In genomic region chr4:125058033-125058432, GRCm38 (mm10) we compare ENCODE assay signal across 22 mouse cellular contexts. TPM values are rescaled to one million over a fixed set of nuclear protein-coding genes. Genes with fewer than 3 reads are reported as not detected.
DNase-seq lines count a peak whose midpoint lies in the region; ATAC-seq lines count a peak whose summit lies in the region.
"Had no signal": no experiment of that assay in that cellular context is flagged by ENCODE, and none has a peak within 500 bp of the region (broad histone marks: within the 10 kb centered on the region; RNA-seq: fewer than 3 reads in every experiment).

No protein-coding gene starts in this region.

- H3K9ac ChIP-seq in limb, embryonic 13.5 days = 0 out of 2 replicates have a peak overlapping the region, but pooled peaks have one; percentile 15
- H3K9ac ChIP-seq in embryonic facial prominence, embryonic 11.5 days (replicated peaks; ENCODE audit: low read length) = no peak overlapping the region
- no peak overlapping the region; the same call in 1 of the 2 replicates for H3K9ac ChIP-seq in embryonic facial prominence, embryonic 14.5 days (ENCODE audit: low read depth, low read length)
- H3K9ac ChIP-seq: forebrain, embryonic 12.5 days; forebrain, postnatal 0 days; liver, embryonic 15.5 days; midbrain, embryonic 12.5 days; stomach, embryonic 15.5 days had no signal

- H3K27ac ChIP-seq in limb, embryonic 13.5 days = no peak overlapping the region
- H3K27ac ChIP-seq in limb, embryonic 10.5 days = no peak overlapping the region
- no peak overlapping the region for H3K27ac ChIP-seq in embryonic facial prominence, embryonic 11.5 days (replicated peaks; ENCODE audit: low read depth, low read length)
- H3K27ac ChIP-seq in embryonic facial prominence, embryonic 14.5 days (replicated peaks; ENCODE audit: low read depth, low read length) = no peak overlapping the region
- H3K27ac ChIP-seq: forebrain, embryonic 12.5 days; hindbrain, embryonic 14.5 days; liver, embryonic 15.5 days; midbrain, embryonic 12.5 days; stomach, embryonic 15.5 days had no signal

- no peak for ATAC-seq in limb, embryonic 13.5 days (ENCODE audit: low FRiP score, low read depth)
- 0 out of 2 replicates have a peak, but pooled peaks have one; percentile 27 for ATAC-seq in embryonic facial prominence, embryonic 11.5 days (replicated peaks; ENCODE audit: insufficient number of reproducible peaks, low FRiP score, low TSS enrichment, low read depth)
- ATAC-seq in embryonic facial prominence, embryonic 14.5 days (ENCODE audit: low read depth) = 0 out of 2 replicates have a peak, but pooled peaks have one; percentile 7
- ATAC-seq: forebrain, postnatal 0 days; intestine, postnatal 0 days had no signal

- WGBS in limb, embryonic 13.5 days = 50% methylated on average over 5 of the region's 5 CpGs
- WGBS in limb, embryonic 10.5 days = 60% methylated on average over 5 of the region's 5 CpGs
- 51% methylated on average over 5 of the region's 5 CpGs for WGBS in embryonic facial prominence, embryonic 11.5 days
- WGBS in embryonic facial prominence, embryonic 14.5 days = 37% methylated on average over 5 of the region's 5 CpGs

- H3K9me3 ChIP-seq in limb, embryonic 13.5 days = no peaks in the 10 kb centered on the region
- H3K9me3 ChIP-seq in limb, embryonic 10.5 days (replicated peaks) = no peaks in the 10 kb centered on the region
- no peaks in the 10 kb centered on the region for H3K9me3 ChIP-seq in embryonic facial prominence, embryonic 11.5 days (replicated peaks; ENCODE audit: control insufficient read depth, low read length)
- no peaks in the 10 kb centered on the region for H3K9me3 ChIP-seq in embryonic facial prominence, embryonic 14.5 days (ENCODE audit: control insufficient read depth, low read length)
- H3K9me3 ChIP-seq: forebrain, embryonic 12.5 days; liver, embryonic 15.5 days; midbrain, embryonic 12.5 days; stomach, embryonic 15.5 days had no signal

- peaks cover 34% of the 10 kb centered on the region for H3K36me3 ChIP-seq in limb, embryonic 13.5 days
- peaks cover 33% of the 10 kb centered on the region for H3K36me3 ChIP-seq in limb, embryonic 10.5 days
- no peaks in the 10 kb centered on the region; the same call in 1 of the 2 replicates for H3K36me3 ChIP-seq in embryonic facial prominence, embryonic 11.5 days (replicated peaks; ENCODE audit: control insufficient read depth, insufficient read depth, low read depth, low read length)
- peaks cover 31% of the 10 kb centered on the region for H3K36me3 ChIP-seq in embryonic facial prominence, embryonic 14.5 days (ENCODE audit: control insufficient read depth, insufficient read depth, low read length)

- no peak overlapping the region for H3K4me3 ChIP-seq in limb, embryonic 13.5 days
- no peak overlapping the region for H3K4me3 ChIP-seq in limb, embryonic 10.5 days
- H3K4me3 ChIP-seq in embryonic facial prominence, embryonic 11.5 days (ENCODE audit: low read depth, low read length) = no peak overlapping the region
- no peak overlapping the region for H3K4me3 ChIP-seq in embryonic facial prominence, embryonic 14.5 days (ENCODE audit: low read depth, low read length)
- H3K4me3 ChIP-seq: liver, embryonic 15.5 days; stomach, embryonic 15.5 days had no signal

- DNase-seq in limb, embryonic 10.5 days (ENCODE audit: low spot score) = no peak
- DNase-seq in lung, postnatal 36 days = peak; percentile 39
- no peak for DNase-seq in lung, postnatal 4 days
- DNase-seq in embryonic facial prominence, embryonic 11.5 days (ENCODE audit: low spot score) = no peak
- DNase-seq in embryonic facial prominence, embryonic 14.5 days (ENCODE audit: low spot score) = no peak
- DNase-seq: adrenal gland, postnatal 25 days; B cell, adult 2 months; cerebellum, adult 11-12 months; cerebellum, postnatal 10 days; forebrain, postnatal 0 days; kidney, adult 9 months; kidney, postnatal 14 days; layer of hippocampus, adult 9-11 months; right cerebral cortex, postnatal 25 days had no signal

- no peaks in the 10 kb centered on the region for H3K27me3 ChIP-seq in limb, embryonic 13.5 days
- peaks cover 42% of the 10 kb centered on the region for H3K27me3 ChIP-seq in limb, embryonic 10.5 days (ENCODE audit: low read depth, poor library complexity, severe bottlenecking)
- no peaks in the 10 kb centered on the region for H3K27me3 ChIP-seq in embryonic facial prominence, embryonic 11.5 days (ENCODE audit: control insufficient read depth, insufficient read depth, low read length)
- no peaks in the 10 kb centered on the region for H3K27me3 ChIP-seq in embryonic facial prominence, embryonic 14.5 days (replicated peaks; ENCODE audit: control insufficient read depth, insufficient read depth, low read length)
- H3K27me3 ChIP-seq: forebrain, embryonic 12.5 days; liver, embryonic 15.5 days; midbrain, embryonic 12.5 days; stomach, embryonic 15.5 days had no signal

- no peak overlapping the region for H3K4me2 ChIP-seq in limb, embryonic 13.5 days (replicated peaks)
- H3K4me2 ChIP-seq in embryonic facial prominence, embryonic 11.5 days (ENCODE audit: low read depth, low read length) = no peak overlapping the region
- H3K4me2 ChIP-seq in embryonic facial prominence, embryonic 14.5 days (ENCODE audit: low read depth, low read length) = no peak overlapping the region

- H3K4me1 ChIP-seq in limb, embryonic 13.5 days = peaks cover 24% of the 10 kb centered on the region
- peaks cover 39% of the 10 kb centered on the region for H3K4me1 ChIP-seq in limb, embryonic 10.5 days
- H3K4me1 ChIP-seq in embryonic facial prominence, embryonic 11.5 days (ENCODE audit: control insufficient read depth, insufficient read depth, low read length) = no peaks in the 10 kb centered on the region; the same call in 1 of the 2 replicates
- H3K4me1 ChIP-seq in embryonic facial prominence, embryonic 14.5 days (ENCODE audit: control insufficient read depth, insufficient read depth, low read length) = peaks cover 11% of the 10 kb centered on the region

RNA-seq across cellular contexts. Expression of gene Dnali1, which starts 7.5 kb away (rescaled TPM):
- polyA plus RNA-seq in limb, embryonic 13.5 days (2015; fragmentation: Nextera tagmentation; extraction: Ambion mirVana) = not detected in 2 replicates
- polyA plus RNA-seq in limb, embryonic 10.5 days (2016; fragmentation: Nextera tagmentation; extraction: Ambion mirVana) = 0.09 and 0.15 TPM in 2 replicates
- polyA plus RNA-seq in embryonic facial prominence, embryonic 11.5 days (2014; fragmentation: Nextera tagmentation; extraction: Ambion mirVana) = 0.22 and 0.35 TPM in 2 replicates
- 0.71 and 4.3 TPM in 2 replicates for polyA plus RNA-seq in embryonic facial prominence, embryonic 14.5 days (2014; fragmentation: Nextera tagmentation; extraction: Ambion mirVana)
- polyA plus RNA-seq: heart, postnatal 0 days; intestine, postnatal 0 days; liver, embryonic 15.5 days had no signal

RNA-seq across cellular contexts. Expression of gene Snip1, which starts 8.4 kb away (rescaled TPM):
- polyA plus RNA-seq in limb, embryonic 13.5 days (2015; fragmentation: Nextera tagmentation; extraction: Ambion mirVana) = 32.6 and 33.0 TPM in 2 replicates
- polyA plus RNA-seq in limb, embryonic 10.5 days (2016; fragmentation: Nextera tagmentation; extraction: Ambion mirVana) = 35.5 and 35.7 TPM in 2 replicates
- polyA plus RNA-seq in embryonic facial prominence, embryonic 11.5 days (2014; fragmentation: Nextera tagmentation; extraction: Ambion mirVana) = 43.1 and 45.3 TPM in 2 replicates
- polyA plus RNA-seq in embryonic facial prominence, embryonic 14.5 days (2014; fragmentation: Nextera tagmentation; extraction: Ambion mirVana) = 26.2 and 29.9 TPM in 2 replicates

RNA-seq across cellular contexts. Expression of gene Meaf6, which starts 26.9 kb away (rescaled TPM):
- polyA plus RNA-seq in limb, embryonic 13.5 days (2015; fragmentation: Nextera tagmentation; extraction: Ambion mirVana) = 67.8 and 69.8 TPM in 2 replicates
- polyA plus RNA-seq in limb, embryonic 10.5 days (2016; fragmentation: Nextera tagmentation; extraction: Ambion mirVana) = 64.2 and 70.9 TPM in 2 replicates
- 103 and 104 TPM in 2 replicates for polyA plus RNA-seq in embryonic facial prominence, embryonic 11.5 days (2014; fragmentation: Nextera tagmentation; extraction: Ambion mirVana)
- polyA plus RNA-seq in embryonic facial prominence, embryonic 14.5 days (2014; fragmentation: Nextera tagmentation; extraction: Ambion mirVana) = 53.5 and 56.4 TPM in 2 replicates

RNA-seq across cellular contexts. Expression of gene Gnl2, which starts 41.6 kb away (rescaled TPM):
- polyA plus RNA-seq in limb, embryonic 13.5 days (2015; fragmentation: Nextera tagmentation; extraction: Ambion mirVana) = 90.3 and 91.7 TPM in 2 replicates
- 83.5 and 83.7 TPM in 2 replicates for polyA plus RNA-seq in limb, embryonic 10.5 days (2016; fragmentation: Nextera tagmentation; extraction: Ambion mirVana)
- polyA plus RNA-seq in embryonic facial prominence, embryonic 11.5 days (2014; fragmentation: Nextera tagmentation; extraction: Ambion mirVana) = 94.4 and 99.3 TPM in 2 replicates
- polyA plus RNA-seq in embryonic facial prominence, embryonic 14.5 days (2014; fragmentation: Nextera tagmentation; extraction: Ambion mirVana) = 72.5 and 81.2 TPM in 2 replicates
